Comparison of ENCODE assay signal across 7 mouse cellular contexts in the genomic region with DNA sequence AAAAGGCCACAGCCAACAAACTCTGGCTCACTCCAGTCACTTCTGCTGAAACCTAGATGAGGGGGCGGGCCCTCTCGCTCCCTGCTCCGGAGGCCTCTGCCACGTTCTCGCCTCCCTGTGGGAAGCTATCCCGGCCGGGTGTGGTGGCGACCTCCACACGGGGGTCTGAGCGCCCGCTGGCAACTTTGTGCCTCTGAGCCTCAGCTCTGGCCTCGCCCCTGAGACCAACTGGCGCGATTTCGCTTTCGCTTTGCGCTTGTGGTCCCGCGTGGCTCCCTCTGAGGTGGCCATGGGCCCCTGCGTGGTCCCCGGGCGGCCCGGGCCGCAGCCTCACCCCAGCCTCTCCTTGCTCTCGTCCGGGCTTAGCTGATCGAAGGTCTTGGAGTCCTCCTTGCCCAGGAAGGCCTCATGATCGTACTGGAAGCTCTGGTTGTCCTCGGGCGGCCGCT. TPM values are rescaled to one million over a fixed set of nuclear protein-coding genes. Genes with fewer than 3 reads are reported as not detected.
DNase-seq lines count a peak whose midpoint lies in the region; ATAC-seq lines count a peak whose summit lies in the region.

No protein-coding gene starts in this region.

- WGBS in heart, embryonic 11.5 days (ENCODE audit: insufficient replicate concordance), result under 1% methylated on average over 31 of the region's 31 CpGs
- 0% methylated on average over 31 of the region's 31 CpGs for whole genome bisulfite sequencing in kidney, embryonic 16.5 days

- H3K4me2 ChIP-seq in heart, embryonic 11.5 days, result peak overlapping the region; percentile 78
- peak overlapping the region; percentile 73 for H3K4me2 ChIP-seq in kidney, embryonic 16.5 days (replicated peaks; ENCODE audit: low read depth, low read length)

- peaks cover 28% of the 10 kb centered on the region for H3K4me1 ChIP-seq in heart, embryonic 11.5 days (ENCODE audit: control insufficient read depth, insufficient read depth, low read length)
- peaks cover 26% of the 10 kb centered on the region for H3K4me1 ChIP-seq in kidney, embryonic 16.5 days (ENCODE audit: insufficient read depth, low read length)

- H3K27me3 ChIP-seq in heart, embryonic 11.5 days (ENCODE audit: control insufficient read depth, insufficient read depth, low read length), result no peaks in the 10 kb centered on the region
- H3K27me3 ChIP-seq in kidney, embryonic 16.5 days (ENCODE audit: insufficient read depth, low read length), result no peaks in the 10 kb centered on the region; the same call in none of the 2 replicates

- peak overlapping the region; percentile 85 for H3K4me3 ChIP-seq in heart, embryonic 11.5 days (ENCODE audit: low read depth, low read length)
- peak overlapping the region; percentile 84 for H3K4me3 ChIP-seq in kidney, embryonic 16.5 days (ENCODE audit: low read length)

- peak overlapping the region; percentile 97 for H3K27ac ChIP-seq in heart, embryonic 11.5 days (ENCODE audit: low read depth, low read length)
- H3K27ac ChIP-seq in kidney, embryonic 16.5 days (ENCODE audit: low read length), result peak overlapping the region; percentile 95

- H3K36me3 ChIP-seq in heart, embryonic 11.5 days (ENCODE audit: control insufficient read depth, insufficient read depth, low read length), result peaks cover 3% of the 10 kb centered on the region; the same call in 1 of the 2 replicates
- H3K36me3 ChIP-seq in kidney, embryonic 16.5 days (ENCODE audit: insufficient read depth, low read length), result peaks cover 14% of the 10 kb centered on the region

- ATAC-seq in heart, embryonic 11.5 days (replicated peaks; ENCODE audit: insufficient number of reproducible peaks, low FRiP score, low TSS enrichment), result peak; percentile 16
- ATAC-seq in kidney, embryonic 16.5 days (ENCODE audit: low FRiP score, low TSS enrichment), result peak; percentile 72

- no peaks in the 10 kb centered on the region for H3K9me3 ChIP-seq in heart, embryonic 11.5 days (replicated peaks; ENCODE audit: control insufficient read depth, low read length)
- H3K9me3 ChIP-seq in kidney, embryonic 16.5 days (ENCODE audit: low read length), result no peaks in the 10 kb centered on the region

- DNase-seq in urinary bladder, adult 2 months (ENCODE audit: low spot score), result peak; percentile 55
- no peak for DNase-seq in urinary bladder, postnatal 10 days (ENCODE audit: low spot score)
- peak; percentile 26 for DNase-seq in c-Kit-positive CD71-positive TER-119-positive erythroid progenitor cells, embryonic 14.5 days (ENCODE audit: low spot score)
- peak; percentile 59 for DNase-seq in lung, postnatal 36 days
- peak; percentile 39 to 42 for DNase-seq in spleen, postnatal 36 days (ENCODE audit: low spot score in 2 of 2)

- H3K9ac ChIP-seq in heart, embryonic 11.5 days (ENCODE audit: low read depth, low read length), result peak overlapping the region; percentile 94
- peak overlapping the region; percentile 94 for H3K9ac ChIP-seq in kidney, embryonic 16.5 days (replicated peaks; ENCODE audit: low read length)

RNA-seq across cellular contexts. Expression of a gene that starts 0.5 kb away (rescaled TPM):
- 88.3 and 93.4 TPM in 2 replicates for polyA plus RNA-seq in urinary bladder, adult 2 months (2012; rRNA removed)
- polyA plus RNA-seq in heart, embryonic 11.5 days (2014; fragmentation: Nextera tagmentation; extraction: Ambion mirVana), result 90.2 and 178 TPM in 2 replicates
- 208 and 225 TPM in 2 replicates for polyA plus RNA-seq in kidney, embryonic 16.5 days (2015; fragmentation: Nextera tagmentation; extraction: Ambion mirVana)
